Mouse (Mus musculus): Measurements from ENCODE around the gene Nckipsd. TPM values are rescaled to one million over a fixed set of nuclear protein-coding genes. Genes with fewer than 3 reads are reported as not detected.

The Nckipsd gene
- 14.3 TPM for total RNA-seq (2023)

GRCm38 (mm10) chr9:108808163-108808665 is at the start of gene Nckipsd:
Gene Nckipsd, plus strand, starts transcription at chr9:108808368.

GRCm38 (mm10) chr9:108783548-108784463 is 24.4 kb upstream of the Nckipsd start, which contains the start of gene Ip6k2:
Gene Ip6k2, plus strand, starts transcription at chr9:108783796.

GRCm38 (mm10) chr9:108825820-108826699 is 17.9 kb downstream of the Nckipsd start, which contains the start of gene Celsr3:
Gene Celsr3, plus strand, starts transcription at chr9:108826320.

GRCm38 (mm10) chr9:108852976-108853375 is 44.8 kb downstream of the Nckipsd start, which contains the start of gene Slc26a6:
Gene Slc26a6, plus strand, starts transcription at chr9:108853283.

Other genes with a start within 250 kb of the Nckipsd start
- gene Impdh2, start 248.1 kb upstream of the Nckipsd start, total RNA-seq (2023) = 155 TPM
- gene Ndufaf3, start 240.9 kb upstream of the Nckipsd start, total RNA-seq (2023) = 24.1 TPM
- gene Dalrd3, start 238.5 kb upstream of the Nckipsd start, total RNA-seq (2023) = 51.5 TPM
- 26.5 TPM for gene Wdr6, start 229.6 kb upstream of the Nckipsd start, total RNA-seq (2023)
- gene P4htm, start 210.7 kb upstream of the Nckipsd start, total RNA-seq (2023) = 11.1 TPM
- 191 TPM for gene Arih2, start 159.0 kb upstream of the Nckipsd start, total RNA-seq (2023)
- gene Slc25a20, start 146.3 kb upstream of the Nckipsd start, total RNA-seq (2023) = 19.5 TPM
- 9.5 TPM for gene Prkar2a, start 119.1 kb upstream of the Nckipsd start, total RNA-seq (2023)
- 82.4 TPM for gene Ip6k2, start 24.6 kb upstream of the Nckipsd start, total RNA-seq (2023)
- gene Celsr3, start 18.0 kb downstream of the Nckipsd start, total RNA-seq (2023) = 0.26 TPM
- gene Slc26a6, start 44.9 kb downstream of the Nckipsd start, total RNA-seq (2023) = 11.7 TPM
- gene Tmem89, start 106.3 kb downstream of the Nckipsd start, total RNA-seq (2023) = not detected
- gene Uqcrc1, start 128.3 kb downstream of the Nckipsd start, total RNA-seq (2023) = 182 TPM
- 5.4 TPM for gene Col7a1, start 145.2 kb downstream of the Nckipsd start, total RNA-seq (2023)
- gene Ucn2, start 177.6 kb downstream of the Nckipsd start, total RNA-seq (2023) = not detected
- gene Pfkfb4, start 183.4 kb downstream of the Nckipsd start, total RNA-seq (2023) = 13.6 TPM
- gene Shisa5, start 230.2 kb downstream of the Nckipsd start, total RNA-seq (2023) = 2,542 TPM